Mouse (Mus musculus): ENCODE measurements around the gene Bri3bp.
"Not testable (repeated sequence)": the region's sequence is repeated elsewhere in the genome, so short reads cannot be mapped to it uniquely, and the experiment has no call there.

Bri3bp gene

GRCm38 (mm10) chr5:125441234-125442114 lies at the start of gene Bri3bp:
Gene Bri3bp, plus strand, starts transcription at chr5:125441568.
- DNase-seq (ENCODE audit: low read depth, low spot score): peak; percentile 87

DNA sequence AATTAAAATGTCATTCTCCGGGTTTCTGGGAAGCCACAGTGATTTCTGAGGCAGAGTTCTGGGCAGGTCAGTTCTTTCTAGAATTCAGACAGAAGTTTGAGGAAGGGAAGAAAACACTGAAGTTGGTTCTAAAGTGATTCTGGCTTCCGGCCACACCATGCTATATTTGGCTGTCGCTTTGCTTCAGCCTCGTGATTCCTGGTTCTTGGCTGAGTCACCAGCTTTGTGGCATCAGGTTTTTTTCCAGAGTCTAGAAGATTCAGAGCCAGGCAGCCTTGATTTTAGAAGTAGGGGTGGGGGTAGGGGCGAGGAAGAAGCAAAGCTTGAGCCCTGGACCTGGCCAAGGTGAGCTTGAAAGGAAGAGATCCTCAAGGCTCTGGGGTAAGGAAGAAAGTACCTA lies 49.8 kb upstream of the Bri3bp start:
- DNase-seq (ENCODE audit: low read depth, low spot score): no peak

DNA sequence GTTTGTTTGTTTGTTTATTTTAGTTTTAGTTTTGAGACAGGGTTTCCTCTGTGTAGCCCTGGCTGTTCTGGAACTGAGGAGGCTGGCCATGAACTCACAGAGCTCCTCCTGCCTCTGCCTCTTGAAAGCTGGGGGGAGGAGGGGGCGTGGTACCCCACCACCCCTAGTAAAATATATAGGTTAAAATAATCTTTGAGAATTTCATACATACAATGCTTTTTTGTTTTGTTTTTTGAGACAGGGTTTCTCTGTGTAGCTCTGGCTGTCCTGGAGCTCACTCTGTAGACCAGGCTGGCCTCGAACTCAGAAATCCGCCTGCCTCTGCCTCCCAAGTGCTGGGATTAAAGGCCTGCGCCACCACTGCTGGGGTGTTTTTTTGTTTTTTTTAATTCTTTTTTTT lies 49.2 kb upstream of the Bri3bp start:
- DNase-seq (ENCODE audit: low read depth, low spot score): not testable (repeated sequence)

DNA sequence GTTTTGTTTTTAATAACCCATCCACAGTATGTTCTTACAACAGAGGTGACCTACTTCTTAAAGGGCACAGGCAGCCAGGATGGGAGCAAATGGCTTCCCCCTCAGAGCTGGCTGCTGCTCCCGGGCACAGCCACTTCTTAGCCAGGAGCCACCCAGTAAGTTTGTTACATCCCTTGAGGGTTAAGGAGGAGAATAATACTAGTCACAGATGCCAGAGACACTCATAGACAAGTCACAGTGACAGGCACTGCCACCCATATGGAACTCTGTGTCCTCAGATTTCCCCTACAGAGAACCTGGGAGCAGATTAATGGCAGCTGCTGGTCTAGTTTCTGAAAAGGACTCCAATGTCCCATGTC lies 48.8 kb upstream of the Bri3bp start:
- no peak for DNase-seq (ENCODE audit: low read depth, low spot score)

GRCm38 (mm10) chr5:125392977-125393621 lies 48.3 kb upstream of the Bri3bp start:
- DNase-seq (ENCODE audit: low read depth, low spot score): peak; percentile 99

GRCm38 (mm10) chr5:125393622-125394603 lies 47.5 kb upstream of the Bri3bp start:
- DNase-seq (ENCODE audit: low read depth, low spot score): peak; percentile 90

DNA sequence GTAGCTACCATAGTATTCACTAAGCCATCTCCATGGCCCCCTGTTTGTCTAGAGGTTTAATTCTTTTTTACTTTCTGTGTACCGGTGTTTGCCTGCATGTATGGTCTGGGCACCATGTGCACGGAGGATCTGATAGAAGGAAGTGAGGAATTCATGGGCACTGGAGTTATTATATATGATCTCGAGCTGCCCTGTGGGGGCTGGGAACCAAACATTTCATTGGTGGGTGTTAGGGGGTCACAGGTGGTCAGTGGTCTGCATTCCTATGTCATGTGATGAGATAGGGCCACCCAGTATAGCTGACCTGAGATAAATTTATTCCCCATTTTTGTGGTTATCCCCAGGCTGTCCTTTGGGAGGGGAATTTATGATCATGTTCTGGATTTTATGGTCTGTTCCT lies 46.4 kb upstream of the Bri3bp start:
- DNase-seq (ENCODE audit: low read depth, low spot score): no peak

- no peak for DNase-seq (ENCODE audit: low read depth, low spot score)
Observed at GRCm38 (mm10) chr5:125400903-125401302, 40.5 kb upstream of the Bri3bp start.

GRCm38 (mm10) chr5:125402476-125402875 lies 38.9 kb upstream of the Bri3bp start:
- DNase-seq (ENCODE audit: low read depth, low spot score): peak; percentile 61

DNA sequence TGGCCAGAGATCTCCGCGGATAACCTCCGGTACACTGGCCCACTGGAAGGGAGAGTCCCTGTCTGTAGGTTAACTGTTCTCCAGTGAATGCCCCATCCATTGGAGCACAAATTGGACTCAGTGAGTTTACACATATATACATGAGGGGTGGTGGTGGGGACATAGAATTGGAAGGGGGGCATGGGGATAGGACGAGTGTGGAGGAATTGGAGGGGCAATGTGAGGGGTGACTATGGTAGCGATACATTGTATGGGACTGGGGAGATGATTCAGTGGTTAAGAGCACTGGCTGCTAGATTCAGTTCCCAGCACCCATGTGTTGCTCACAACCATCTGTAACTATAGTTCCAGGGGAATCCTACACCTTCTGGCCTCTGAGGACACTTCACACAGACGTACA lies 38.4 kb upstream of the Bri3bp start:
- DNase-seq (ENCODE audit: low read depth, low spot score): no peak

DNA sequence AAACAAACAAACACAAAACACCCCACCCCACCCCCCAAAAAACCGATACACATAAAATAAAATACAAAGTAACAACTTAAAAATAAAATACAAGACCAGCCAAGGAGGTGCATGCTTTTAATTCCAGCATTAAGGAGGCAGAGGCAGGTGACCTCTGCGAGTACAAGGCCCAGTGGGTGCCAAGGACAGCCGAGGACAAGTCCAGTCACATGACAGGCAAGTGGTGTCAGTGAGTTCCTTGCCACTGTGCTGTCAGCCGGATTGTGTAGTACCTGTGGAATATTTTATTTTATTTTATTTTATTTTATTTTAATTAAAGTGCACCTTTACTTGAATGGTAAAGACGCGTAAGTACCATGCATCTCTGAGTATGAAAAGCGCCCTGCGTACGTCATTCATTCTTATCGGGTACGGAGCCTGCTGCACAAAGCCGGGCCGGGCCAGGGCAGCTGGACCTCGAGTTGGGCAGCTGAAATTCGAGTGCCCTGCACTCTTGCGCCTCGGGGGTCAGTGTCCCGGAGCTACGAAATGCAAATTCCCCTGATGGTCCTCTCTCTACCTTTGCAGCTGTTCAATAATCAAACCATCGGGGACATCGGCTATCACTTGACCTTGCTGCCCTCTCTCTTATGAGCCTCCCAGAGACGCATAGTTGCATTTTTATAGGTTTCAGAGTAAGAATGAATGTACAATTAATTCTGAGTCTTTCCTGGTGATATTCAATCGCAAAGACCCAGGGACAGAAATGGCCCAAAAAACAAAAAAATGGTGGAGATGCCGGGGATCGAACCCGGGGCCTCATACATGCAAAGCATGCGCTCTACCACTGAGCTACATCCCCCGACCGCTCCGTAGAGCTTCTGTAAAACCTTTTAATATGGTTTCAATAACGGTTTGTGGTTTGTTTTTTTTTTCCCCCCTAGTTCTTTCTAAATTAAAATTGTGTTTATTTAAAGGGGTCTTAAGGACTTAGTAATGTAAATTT lies 37.6 kb upstream of the Bri3bp start:
- peak; percentile 82 for DNase-seq (ENCODE audit: low read depth, low spot score)

- no peak for DNase-seq (ENCODE audit: low read depth, low spot score)
Observed at GRCm38 (mm10) chr5:125404536-125404902, 36.8 kb upstream of the Bri3bp start.

DNA sequence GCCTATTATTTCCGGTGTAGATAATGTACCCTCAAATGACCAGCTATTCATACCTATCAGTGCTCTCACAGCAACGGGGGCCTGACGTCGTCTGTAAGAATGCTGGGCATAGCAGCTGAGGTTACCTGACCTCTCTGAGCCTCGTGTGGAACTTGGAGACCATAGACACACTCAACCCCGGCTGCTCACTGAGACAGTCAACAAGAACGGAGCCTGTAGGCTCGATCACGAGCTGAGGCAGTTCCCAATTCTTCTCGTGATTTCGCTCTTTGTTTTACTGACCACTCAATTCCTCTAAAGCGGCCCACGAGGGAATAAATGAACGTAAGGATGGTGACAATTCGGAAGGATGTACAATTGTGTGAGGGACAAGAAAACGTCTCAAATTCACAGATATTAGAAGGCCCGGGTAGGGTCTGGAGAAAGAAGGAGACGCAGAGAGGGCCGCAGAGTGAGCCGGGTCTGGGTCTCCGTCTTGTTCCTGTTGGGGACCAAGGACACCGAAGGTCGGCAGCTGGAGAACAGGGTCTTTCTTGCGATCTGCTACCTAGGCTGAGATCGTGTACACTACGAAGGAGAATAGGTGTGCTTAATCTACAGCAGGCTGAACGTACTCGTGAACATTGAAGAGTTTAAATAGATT lies 36.3 kb upstream of the Bri3bp start:
- DNase-seq (ENCODE audit: low read depth, low spot score): peak; percentile 83

DNA sequence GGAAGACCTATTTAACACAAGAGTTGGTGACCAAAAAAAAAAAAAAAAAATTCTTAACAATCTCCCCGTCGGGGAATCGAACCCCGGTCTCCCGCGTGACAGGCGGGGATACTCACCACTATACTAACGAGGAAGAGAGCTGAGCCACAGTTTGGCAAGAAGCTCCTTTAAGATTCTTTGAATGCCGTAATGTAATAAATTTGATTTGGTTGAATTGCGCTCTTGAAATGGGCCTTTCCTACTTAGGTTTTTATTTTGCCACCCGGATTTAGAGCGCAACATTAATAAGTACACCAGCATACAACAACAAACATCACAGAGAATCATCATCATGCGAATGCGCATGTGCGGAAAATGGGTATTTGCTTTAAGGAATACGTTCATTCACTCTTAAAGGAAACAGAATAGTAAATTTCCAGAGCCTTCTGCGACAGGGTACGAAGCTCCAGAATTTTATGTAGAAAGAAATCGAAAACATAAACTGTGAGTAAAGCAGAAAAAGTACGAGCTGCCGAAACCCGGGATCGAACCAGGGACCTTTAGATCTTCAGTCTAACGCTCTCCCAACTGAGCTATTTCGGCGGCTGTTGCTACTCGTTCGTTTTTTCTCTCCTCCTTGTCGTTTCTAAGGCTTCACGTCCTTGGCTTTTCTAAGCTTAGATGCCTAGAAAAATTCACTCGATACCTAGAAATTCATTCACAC lies 35.7 kb upstream of the Bri3bp start:
- peak; percentile 88 for DNase-seq (ENCODE audit: low read depth, low spot score)

DNA sequence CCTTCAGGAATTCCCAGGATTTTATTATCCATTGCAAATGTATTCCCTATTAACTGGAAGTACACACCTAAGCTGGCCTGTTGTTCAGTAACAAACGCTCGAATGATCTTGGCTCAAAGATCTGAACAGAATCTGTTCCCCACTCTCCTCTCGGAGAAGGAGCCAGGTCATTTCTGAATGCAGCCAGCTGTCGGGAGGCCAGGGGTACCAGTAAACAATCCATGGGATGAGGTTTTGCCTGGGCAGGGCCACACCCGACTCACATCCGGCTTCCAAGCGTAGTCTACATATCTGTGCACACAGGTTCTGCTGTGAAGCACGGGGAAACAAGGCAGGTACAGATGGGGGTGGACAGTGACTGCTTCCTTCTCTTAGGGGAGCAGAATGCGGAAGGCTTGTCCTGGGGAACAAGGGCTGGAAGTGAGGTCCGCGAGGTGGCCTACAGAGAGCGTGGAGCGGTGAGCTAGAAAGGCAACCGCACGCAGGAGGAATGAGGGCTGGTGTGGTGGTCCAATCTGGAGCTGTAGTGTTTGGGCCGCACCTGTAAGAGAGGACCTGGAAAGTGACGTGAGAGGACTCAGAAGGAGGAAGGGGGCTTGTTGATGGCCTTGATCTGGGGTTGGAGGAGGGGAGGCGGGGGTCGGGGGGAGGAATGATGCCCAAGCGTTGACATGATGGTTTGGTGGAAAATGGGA lies 34.9 kb upstream of the Bri3bp start:
- DNase-seq (ENCODE audit: low read depth, low spot score): peak; percentile 78

DNA sequence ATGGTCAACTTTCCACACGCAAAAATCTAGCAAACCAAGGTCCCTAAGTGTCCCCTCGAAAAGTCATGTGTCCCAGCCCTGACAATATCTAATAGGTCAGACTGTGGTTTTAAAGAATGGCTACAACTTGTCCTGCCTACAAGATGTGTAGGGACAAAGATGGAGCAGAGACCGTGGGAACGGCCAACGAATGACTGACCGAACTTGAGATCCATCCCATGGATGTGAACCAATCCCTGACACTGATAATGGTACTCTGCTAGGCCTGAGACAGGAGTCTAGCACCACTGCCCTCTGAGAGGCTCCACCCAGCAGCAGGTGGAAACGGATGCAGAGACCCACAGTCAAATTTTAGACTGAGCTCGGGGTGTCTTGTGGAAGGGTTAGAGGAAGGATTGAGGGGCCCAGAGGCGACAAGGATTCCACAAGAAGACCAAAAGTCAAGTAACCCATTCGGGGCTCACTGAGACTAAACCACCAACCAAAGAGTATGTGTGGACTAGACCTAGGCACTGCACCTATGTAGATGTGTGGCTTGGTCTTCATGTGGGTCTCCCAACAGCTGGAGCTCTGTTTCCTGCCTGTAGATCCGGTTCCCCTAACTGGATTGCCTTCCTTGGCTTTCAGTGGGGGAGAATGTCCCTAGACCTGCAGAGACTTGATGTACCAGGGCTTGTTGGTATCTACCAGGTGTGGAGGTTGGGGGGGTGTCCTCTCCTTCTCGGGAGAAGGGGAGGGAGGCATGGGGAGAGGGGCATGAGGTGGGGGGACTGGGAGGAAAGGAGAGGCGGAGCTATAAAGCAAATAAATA lies 34.1 kb upstream of the Bri3bp start:
- DNase-seq (ENCODE audit: low read depth, low spot score): no peak

DNA sequence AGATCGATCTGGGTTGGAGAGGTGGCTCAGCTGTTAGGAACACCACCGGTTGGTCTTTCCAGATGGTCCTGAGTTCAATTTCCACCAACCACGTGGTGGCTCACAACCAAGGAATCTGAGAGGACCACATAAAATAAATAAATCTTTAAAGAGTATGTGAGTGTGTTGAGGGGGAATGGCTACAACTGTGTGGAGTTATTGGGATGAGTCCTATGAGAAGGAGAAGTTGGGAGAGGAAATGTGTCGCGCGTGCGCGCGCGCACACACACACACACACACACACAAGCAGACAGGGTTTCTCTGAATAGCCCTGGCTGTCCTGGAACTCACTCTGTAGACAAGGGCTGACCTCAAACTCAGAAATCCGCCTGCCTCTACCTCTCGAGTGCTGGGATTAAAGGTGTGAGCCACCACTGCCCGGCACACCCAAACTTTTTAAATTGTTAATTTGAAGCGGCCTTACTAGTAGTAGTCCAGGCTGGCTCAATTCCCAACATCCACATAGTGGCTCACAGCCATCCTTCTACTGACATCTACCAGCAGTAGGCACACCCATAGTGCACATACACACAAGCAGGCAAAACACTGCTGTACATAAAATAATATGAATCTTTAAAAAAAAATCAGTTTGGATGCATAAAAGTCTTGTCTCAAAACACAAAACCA lies 33.3 kb upstream of the Bri3bp start:
- DNase-seq (ENCODE audit: low read depth, low spot score): peak; percentile 57

GRCm38 (mm10) chr5:125408842-125409241 lies 32.5 kb upstream of the Bri3bp start:
- peak; percentile 93 for DNase-seq (ENCODE audit: low read depth, low spot score)
